Mouse (Mus musculus) intestine, embryonic 16.5 days (tissue): ENCODE measurements at regions not wholly inside any gene's neighbourhood (a gene's known extent, or its start where the extent isn't known, plus 50 kb on each side); places are given as distances from the start of the nearest gene placed in this dataset.

Source experiments
- ATAC-seq: fragments of 200-750 bp; cut with Nextera tagmentation; 2 replicates; pipeline ENCODE4 v1.8.0; 2017; ENCODE audit warnings: moderate TSS enrichment, moderate library complexity
- H3K27ac ChIP-seq: fragments of 300-500 bp; sonication (generic); 2 replicates; pipeline ENCODE4 v1.5.1; 2014; ENCODE audit warnings: mild to moderate bottlenecking, low read length
- H3K27me3 ChIP-seq: fragments of 300-500 bp; sonication (generic); replicated peaks from 2 replicates; pipeline ENCODE4 v1.6.1; 2014; ENCODE audit warnings: low read length, control low read depth, mixed read lengths; ENCODE audit not compliant: control insufficient read depth, insufficient read depth
- H3K36me3 ChIP-seq: fragments of 300-500 bp; sonication (generic); 2 replicates; pipeline ENCODE4 v1.6.1; 2014; ENCODE audit warnings: low read length, control low read depth; ENCODE audit not compliant: control insufficient read depth, insufficient read depth
- H3K4me1 ChIP-seq: fragments of 300-500 bp; sonication (generic); 2 replicates; pipeline ENCODE4 v1.6.1; 2014; ENCODE audit warnings: low read length, control low read depth, mixed read lengths; ENCODE audit not compliant: control insufficient read depth, insufficient read depth
- H3K4me2 ChIP-seq: fragments of 300-500 bp; sonication (generic); 2 replicates; pipeline ENCODE4 v1.6.1; 2014; ENCODE audit warnings: low read depth, low read length, control low read depth
- H3K4me3 ChIP-seq: fragments of 300-500 bp; sonication (generic); 2 replicates; pipeline ENCODE4 v1.5.1; 2014; ENCODE audit warnings: mild to moderate bottlenecking, low read length
- H3K9ac ChIP-seq: fragments of 300-500 bp; sonication (generic); 2 replicates; pipeline ENCODE4 v1.6.1; 2014; ENCODE audit warnings: low read depth, low read length
- H3K9me3 ChIP-seq: fragments of 300-500 bp; sonication (generic); 2 replicates; pipeline ENCODE4 v1.6.1; 2016; ENCODE audit warnings: low read length, control low read depth; ENCODE audit not compliant: control insufficient read depth
- WGBS: fragments of 180-500 bp; shearing (Covaris S2); extraction: QIAGEN DNeasy Blood & Tissue Kit; methylation state at CpG from one replicate; pipeline ENCODE4 v1.1.7; 2014; 5-methylcytosine and 5-hydroxymethylcytosine counted together

- no peak for ATAC-seq
- Histone ChIP-seq H3K36me3 (no peaks in the 10 kb centered on the region), H3K4me2 (no peak overlapping the region), H3K9ac (no peak overlapping the region), H3K9me3 (no peaks in the 10 kb centered on the region), H3K27ac (0 out of 2 replicates have a peak overlapping the region, but pooled peaks have one; percentile 22), H3K27me3 (no peaks in the 10 kb centered on the region), H3K4me3 (no peak overlapping the region), H3K4me1 (peaks cover 13% of the 10 kb centered on the region)
- WGBS, result 63% methylated on average over 12 of the region's 12 CpGs
Measured at GRCm38 (mm10) chr2:170294657-170295056, 133.0 kb downstream of the Bcas1 start.

GRCm38 (mm10) chr2:170291841-170292655 is 135.6 kb downstream of the Bcas1 start:
- no peak overlapping the region for H3K9ac ChIP-seq

DNA sequence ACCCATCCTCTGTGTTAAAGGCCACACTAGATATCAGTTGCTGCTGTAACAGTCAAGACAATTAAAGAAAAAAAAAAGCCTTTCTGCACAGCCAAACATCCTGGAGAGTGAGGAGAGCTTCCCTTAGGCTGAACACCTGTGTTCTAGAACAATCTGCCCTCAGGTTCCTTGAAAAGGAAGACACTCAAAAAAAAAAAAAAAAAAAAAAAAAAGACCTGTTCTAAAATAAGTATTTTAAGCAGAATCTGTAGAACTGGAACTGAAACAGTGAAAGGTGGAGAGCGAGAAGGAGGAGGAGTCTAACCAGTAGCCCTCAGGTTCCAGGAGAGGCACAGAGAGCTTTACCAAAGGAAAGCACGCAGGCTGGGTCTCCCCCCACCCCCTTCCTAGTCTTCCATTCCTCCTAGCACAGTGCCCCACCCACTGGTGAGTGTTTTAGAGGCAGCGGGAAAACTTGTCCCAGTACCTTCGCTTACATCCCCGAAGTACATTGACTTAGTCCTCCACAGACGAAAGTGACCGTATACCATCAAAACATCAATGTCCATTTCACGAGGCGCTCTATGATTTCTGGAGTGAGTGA is 138.2 kb downstream of the Bcas1 start:
- no peaks in the 10 kb centered on the region for H3K36me3 ChIP-seq
- H3K27ac ChIP-seq, result no peak overlapping the region
- H3K9ac ChIP-seq, result no peak overlapping the region
- H3K4me2 ChIP-seq, result no peak overlapping the region
- no peaks in the 10 kb centered on the region for H3K27me3 ChIP-seq
- 85% methylated on average over 9 of the region's 9 CpGs for WGBS
- no peaks in the 10 kb centered on the region for H3K9me3 ChIP-seq
- no peak for ATAC-seq
- peaks cover 33% of the 10 kb centered on the region for H3K4me1 ChIP-seq
- no peak overlapping the region for H3K4me3 ChIP-seq

More at GRCm38 (mm10) chr2:170291841-170292655, 135.6 kb downstream of the Bcas1 start:
- no peaks in the 10 kb centered on the region for H3K36me3 ChIP-seq
- peak overlapping the region; percentile 23 for H3K27ac ChIP-seq
- H3K4me3 ChIP-seq, result no peak overlapping the region
- peaks cover 23% of the 10 kb centered on the region for H3K4me1 ChIP-seq
- WGBS, result 26% methylated on average over 6 of the region's 6 CpGs
- ATAC-seq, result no peak
- no peaks in the 10 kb centered on the region for H3K27me3 ChIP-seq
- no peaks in the 10 kb centered on the region for H3K9me3 ChIP-seq
- H3K4me2 ChIP-seq, result no peak overlapping the region

DNA sequence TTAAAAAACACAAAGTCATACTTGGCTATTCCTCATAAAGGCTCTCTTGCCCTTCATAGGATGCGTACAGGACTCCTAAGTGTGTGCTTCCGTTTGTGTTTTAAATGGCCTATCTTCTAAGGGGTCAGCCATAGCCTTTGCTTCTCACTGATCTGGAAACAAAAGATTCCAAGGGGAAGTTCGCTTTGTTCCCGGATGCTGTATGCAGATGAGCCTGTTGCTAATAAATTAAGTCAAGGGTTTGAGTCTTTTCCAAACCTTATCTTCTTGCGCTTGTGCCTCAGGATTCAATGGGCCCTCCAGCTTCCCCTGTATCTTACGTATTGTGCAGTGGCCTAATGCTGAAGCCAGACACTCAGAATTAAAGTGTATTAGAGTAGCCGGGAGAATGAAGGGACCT is 138.9 kb downstream of the Bcas1 start:
- no peaks in the 10 kb centered on the region for H3K27me3 ChIP-seq
- ATAC-seq, result no peak
- H3K4me1 ChIP-seq, result peaks cover 33% of the 10 kb centered on the region
- H3K27ac ChIP-seq, result no peak overlapping the region
- H3K4me2 ChIP-seq, result no peak overlapping the region
- 76% methylated on average over 7 of the region's 7 CpGs for WGBS
- H3K36me3 ChIP-seq, result no peaks in the 10 kb centered on the region
- no peak overlapping the region for H3K9ac ChIP-seq
- H3K4me3 ChIP-seq, result no peak overlapping the region
- no peaks in the 10 kb centered on the region for H3K9me3 ChIP-seq

GRCm38 (mm10) chr2:170288196-170288595 is 139.4 kb downstream of the Bcas1 start:
- 24% methylated on average over 11 of the region's 11 CpGs for WGBS
- H3K36me3 ChIP-seq, result no peaks in the 10 kb centered on the region
- H3K27ac ChIP-seq, result no peak overlapping the region
- ATAC-seq, result 0 out of 2 replicates have a peak, but pooled peaks have one; percentile 17
- H3K27me3 ChIP-seq, result no peaks in the 10 kb centered on the region
- peaks cover 33% of the 10 kb centered on the region for H3K4me1 ChIP-seq
- no peak overlapping the region for H3K4me3 ChIP-seq
- H3K9ac ChIP-seq, result no peak overlapping the region
- H3K4me2 ChIP-seq, result peak overlapping the region; percentile 29; the same call in 1 of the 2 replicates
- no peaks in the 10 kb centered on the region for H3K9me3 ChIP-seq

DNA sequence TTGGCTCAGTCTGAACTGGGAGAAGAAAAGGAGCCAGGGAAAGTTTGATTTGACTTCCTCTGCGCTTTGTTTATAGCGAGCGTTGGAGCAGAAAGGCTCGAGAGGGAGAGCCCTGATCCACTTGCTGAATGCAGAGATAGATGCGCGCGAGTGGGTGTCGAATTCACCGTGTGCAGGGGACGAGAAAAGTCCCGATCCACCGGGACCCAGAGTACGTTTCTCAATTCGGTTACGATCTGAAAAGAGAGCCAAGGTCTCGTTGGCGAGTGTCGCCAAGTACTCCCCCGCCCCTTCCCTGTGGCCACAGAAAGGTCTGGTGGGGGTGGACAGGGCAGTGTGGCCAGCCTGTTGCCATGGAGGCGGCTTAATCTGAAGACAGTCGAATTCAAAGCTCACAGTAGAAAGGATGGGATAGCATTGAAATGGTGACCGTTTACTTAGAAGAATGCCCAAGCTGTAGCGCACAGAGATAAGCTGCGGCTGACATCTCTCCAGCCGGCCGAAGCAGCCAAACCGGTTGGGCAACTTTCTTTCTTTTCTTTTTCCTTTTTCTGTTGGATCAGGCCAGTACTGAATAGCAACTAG is 139.5 kb upstream of the Zfp217 start:
- peak overlapping the region; percentile 62 for H3K9ac ChIP-seq
- H3K27me3 ChIP-seq, result no peaks in the 10 kb centered on the region
- ATAC-seq, result peak; percentile 73
- H3K4me2 ChIP-seq, result peak overlapping the region; percentile 95
- H3K9me3 ChIP-seq, result no peaks in the 10 kb centered on the region
- 2% methylated on average over 27 of the region's 27 CpGs for WGBS
- no peaks in the 10 kb centered on the region for H3K36me3 ChIP-seq
- H3K4me3 ChIP-seq, result peak overlapping the region; percentile 47
- H3K27ac ChIP-seq, result peak overlapping the region; percentile 76
- H3K4me1 ChIP-seq, result peaks cover 29% of the 10 kb centered on the region

- H3K36me3 ChIP-seq, result no peaks in the 10 kb centered on the region
- H3K4me1 ChIP-seq, result peaks cover 27% of the 10 kb centered on the region
- 0 out of 2 replicates have a peak overlapping the region, but pooled peaks have one; percentile 12 for H3K9ac ChIP-seq
- no peaks in the 10 kb centered on the region for H3K9me3 ChIP-seq
- ATAC-seq, result peak; percentile 27
- 9% methylated on average over 8 of the region's 8 CpGs for WGBS
- H3K4me3 ChIP-seq, result peak overlapping the region; percentile 47
- H3K4me2 ChIP-seq, result peak overlapping the region; percentile 95
- H3K27ac ChIP-seq, result peak overlapping the region; percentile 76
- no peaks in the 10 kb centered on the region for H3K27me3 ChIP-seq
Measured at GRCm38 (mm10) chr2:170286773-170287172, 138.9 kb upstream of the Zfp217 start.

GRCm38 (mm10) chr2:170282463-170282862 is 134.6 kb upstream of the Zfp217 start:
- Histone ChIP-seq H3K9me3 (no peaks in the 10 kb centered on the region), H3K36me3 (no peaks in the 10 kb centered on the region), H3K27ac (no peak overlapping the region), H3K4me3 (no peak overlapping the region), H3K4me1 (peaks cover 20% of the 10 kb centered on the region), H3K9ac (no peak overlapping the region), H3K27me3 (no peaks in the 10 kb centered on the region), H3K4me2 (no peak overlapping the region)
- ATAC-seq, result 0 out of 2 replicates have a peak, but pooled peaks have one; percentile 14
- 67% methylated on average over 6 of the region's 6 CpGs for WGBS

- Histone ChIP-seq H3K36me3 (no peaks in the 10 kb centered on the region), H3K27ac (peak overlapping the region; percentile 78), H3K27me3 (no peaks in the 10 kb centered on the region), H3K9me3 (no peaks in the 10 kb centered on the region), H3K4me3 (no peak overlapping the region), H3K9ac (no peak overlapping the region), H3K4me1 (peaks cover 10% of the 10 kb centered on the region), H3K4me2 (no peak overlapping the region; the same call in 1 of the 2 replicates)
- ATAC-seq, result peak; percentile 68
- WGBS, result 58% methylated on average over 6 of the region's 6 CpGs
Measured at GRCm38 (mm10) chr2:170281311-170282008, 133.6 kb upstream of the Zfp217 start.
